Mouse (Mus musculus) WW6 (cell line): Measurements from ENCODE around the gene Steap2.
"Not testable (repeated sequence)": the region's sequence is repeated elsewhere in the genome, so short reads cannot be mapped to it uniquely, and the experiment has no call there.

Source experiments
- DNase-seq: peaks from one replicate; pipeline ENCODE4 v3.0.0-alpha.2; 2013; ENCODE audit warnings: low read depth, low spot score

Gene Steap2

DNA sequence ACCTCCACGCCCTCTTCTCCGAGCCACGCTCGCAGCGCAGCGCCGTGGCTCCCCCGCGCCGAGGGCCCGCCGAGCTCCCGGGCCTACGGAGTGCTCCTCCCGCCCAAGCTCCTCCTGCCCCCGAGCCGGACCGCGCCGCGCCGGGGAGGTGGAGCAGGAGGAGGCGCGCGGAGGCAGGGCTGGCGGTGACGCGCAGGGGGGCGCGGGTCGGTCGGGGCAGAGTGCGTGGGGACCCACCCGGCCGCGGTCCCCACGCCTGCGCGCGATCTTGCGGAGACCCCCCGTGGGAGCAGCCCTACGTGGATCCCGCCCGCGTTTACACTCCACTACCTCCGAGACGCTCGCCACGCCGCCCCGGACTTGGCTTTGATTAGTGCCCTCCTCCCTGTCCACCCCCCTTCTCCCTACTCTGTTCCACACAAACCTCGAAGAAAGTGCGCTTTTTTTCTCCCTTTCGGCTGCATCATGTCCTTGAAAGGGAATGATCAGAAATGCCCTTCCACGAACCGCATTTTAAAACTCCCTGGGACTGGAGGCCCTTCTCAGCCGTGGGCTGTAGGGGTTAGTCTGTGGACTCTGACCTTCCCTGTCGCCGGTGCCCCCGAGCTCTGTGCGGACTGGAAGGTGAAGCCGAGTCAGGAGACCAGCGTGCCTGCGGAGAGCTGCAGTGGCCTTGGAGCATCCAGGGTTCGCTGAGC is at the start of gene Steap2:
Gene Steap2 (minus strand): TSS at position 623 of the 698 bp plus-strand sequence.
- DNase-seq = no peak

DNA sequence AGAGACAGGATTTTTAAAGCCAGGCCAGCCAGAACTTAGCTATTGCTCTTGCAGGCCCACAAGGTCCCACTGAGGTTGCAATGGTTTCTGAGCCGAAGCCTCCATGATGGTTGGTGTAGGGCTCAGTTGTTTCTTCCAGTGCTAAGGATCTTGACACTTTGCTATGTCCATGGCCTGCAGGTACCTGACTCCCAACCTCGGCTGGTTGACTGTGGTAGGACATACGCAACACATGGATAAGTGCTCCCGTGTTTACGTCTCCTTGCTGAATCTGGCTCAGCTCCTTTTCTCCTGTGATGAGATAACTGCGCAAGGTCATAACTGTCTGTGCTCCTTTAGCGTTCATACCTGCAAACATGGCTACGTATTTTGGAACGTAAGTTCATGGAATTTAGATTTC is 40.1 kb upstream of the Steap2 start:
- no peak for DNase-seq

DNA sequence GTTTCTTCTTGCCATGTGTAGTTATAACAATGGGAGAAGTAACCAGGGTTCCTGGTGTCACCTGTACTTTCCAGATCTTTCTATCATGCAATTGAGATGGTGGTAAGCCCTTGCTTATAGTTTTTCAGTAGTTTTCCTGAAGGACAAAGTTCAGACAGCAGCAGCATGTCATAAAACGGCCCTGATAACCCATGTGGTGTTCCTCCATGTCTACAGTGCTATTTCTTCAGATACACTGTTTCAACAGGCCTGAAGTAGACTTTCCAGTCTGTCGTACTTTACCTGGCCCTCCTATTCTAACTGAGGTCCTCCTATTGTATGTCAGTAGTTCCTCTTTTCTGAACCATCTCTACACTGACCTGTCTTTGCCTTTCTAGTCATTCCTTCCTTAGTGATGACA is 38.5 kb upstream of the Steap2 start:
- DNase-seq = no peak

DNA sequence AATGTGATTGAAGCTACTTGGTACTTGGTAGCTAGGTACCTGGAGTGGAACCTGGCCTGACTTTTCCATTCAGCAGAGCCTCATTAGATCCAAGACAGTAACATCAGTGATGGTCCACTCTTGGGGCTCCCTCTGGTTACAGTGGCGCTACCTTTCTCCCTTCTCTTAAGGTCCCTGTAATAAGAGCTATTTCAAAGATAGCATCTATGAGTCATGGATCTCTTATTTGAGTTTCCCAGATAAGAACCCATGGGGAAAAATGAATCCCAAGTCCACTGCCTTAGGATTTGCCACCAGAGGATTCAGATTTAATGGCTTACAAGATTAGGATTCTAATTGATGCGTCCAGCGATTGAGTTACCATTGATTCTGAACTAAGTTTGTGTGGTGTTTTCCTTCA is 37.8 kb upstream of the Steap2 start:
- DNase-seq = no peak

DNA sequence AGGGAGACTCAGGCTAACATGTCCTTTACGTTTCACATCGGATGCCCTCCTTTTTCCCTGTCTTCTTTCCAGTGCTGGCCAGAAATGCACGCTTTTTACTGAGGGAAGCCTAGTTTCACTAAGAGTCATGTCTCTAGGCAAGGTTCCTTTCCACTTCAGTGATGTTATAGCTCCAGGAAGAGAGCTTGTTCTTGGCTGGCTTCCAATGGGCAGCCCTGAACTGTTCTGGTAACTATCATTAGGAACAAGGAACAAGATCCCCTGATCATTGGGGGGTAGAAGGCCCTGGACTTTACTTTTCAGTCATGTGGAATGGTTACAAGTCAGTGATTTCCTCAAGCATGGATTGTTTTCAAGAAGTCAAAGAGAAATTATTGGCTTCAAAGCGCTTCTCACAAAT is 35.5 kb upstream of the Steap2 start:
- no peak for DNase-seq

DNA sequence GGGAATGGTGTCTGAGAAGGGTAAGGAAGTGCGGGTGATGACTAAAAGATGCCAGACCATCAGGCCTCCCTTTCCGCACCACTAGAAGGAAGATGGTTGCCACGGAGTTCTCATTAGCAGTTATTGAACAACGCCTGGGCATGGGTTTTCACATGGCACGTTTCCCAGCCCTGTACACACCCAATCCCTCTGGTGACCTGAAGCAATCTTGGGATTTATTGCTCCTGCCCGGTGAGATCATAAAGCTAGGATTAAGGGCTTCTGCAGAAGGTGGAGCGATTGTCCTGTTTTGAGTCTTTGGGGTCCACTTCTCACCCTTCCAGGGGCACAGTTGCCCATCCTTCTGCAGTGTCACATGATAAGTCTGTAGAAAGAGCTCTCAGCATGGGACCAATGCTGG is 27.8 kb upstream of the Steap2 start:
- no peak for DNase-seq

DNA sequence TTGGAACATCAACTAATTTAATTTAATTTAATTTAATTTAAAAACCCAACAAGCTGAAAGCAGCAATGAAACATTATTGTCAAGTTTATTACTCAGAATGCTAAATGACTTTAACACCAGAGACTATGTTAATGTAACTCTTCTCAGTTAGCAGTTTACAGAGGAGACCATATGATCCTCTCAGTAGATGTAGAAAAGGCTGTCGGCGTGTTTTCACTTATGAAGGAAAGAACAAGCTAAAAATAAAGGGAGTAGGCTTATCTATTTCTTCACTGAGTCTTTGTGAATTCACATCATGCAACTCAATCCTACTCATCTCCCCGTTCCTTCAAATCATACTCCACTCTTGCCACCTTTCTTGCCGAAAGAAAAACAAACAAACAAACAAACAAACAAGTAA is 16.7 kb upstream of the Steap2 start:
- no peak for DNase-seq

DNA sequence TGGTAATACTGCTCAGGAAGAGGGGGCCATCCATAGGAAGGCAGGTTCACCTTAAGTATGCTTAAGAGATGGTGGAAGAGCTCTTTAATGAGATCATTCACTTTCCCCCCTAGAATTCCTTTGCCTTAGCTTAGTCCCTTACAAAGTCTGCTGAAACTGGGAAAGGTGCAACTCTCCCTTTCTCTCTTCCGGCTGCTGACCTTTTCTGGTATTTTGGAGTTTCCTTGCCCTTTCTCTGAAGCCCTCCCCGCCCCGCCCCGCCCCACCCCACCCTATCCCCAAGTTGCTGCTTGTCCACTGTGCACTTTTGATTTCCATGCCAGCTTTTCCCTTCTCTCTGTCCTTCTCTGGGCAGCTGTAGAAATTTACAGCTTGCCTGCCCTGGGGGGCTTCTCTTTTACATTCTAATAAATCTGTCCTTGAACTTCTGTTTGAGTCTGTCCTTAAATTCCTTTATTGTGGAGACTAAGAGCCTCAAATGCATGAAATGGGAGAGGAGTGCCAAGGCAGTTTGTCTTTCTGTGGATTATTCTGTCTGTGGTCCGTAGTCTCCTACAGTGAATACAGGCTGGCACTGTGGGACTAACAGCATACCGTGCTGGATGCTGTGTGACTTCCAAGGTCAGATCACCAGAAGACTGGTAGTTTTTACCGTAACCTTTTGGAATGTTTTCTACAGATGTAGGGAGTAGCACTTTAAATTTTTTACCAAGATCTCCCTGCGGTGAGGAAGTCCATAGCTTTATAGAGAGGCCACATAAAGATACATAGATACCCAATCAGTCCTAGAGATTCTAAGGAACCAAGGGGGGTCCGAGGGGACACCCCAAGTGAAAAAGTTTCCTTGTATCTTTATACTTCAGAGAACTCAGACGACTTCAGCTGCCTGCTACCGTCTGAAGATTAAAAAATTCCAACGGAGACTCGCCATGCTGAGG is 13.2 kb upstream of the Steap2 start:
- DNase-seq = no peak

DNA sequence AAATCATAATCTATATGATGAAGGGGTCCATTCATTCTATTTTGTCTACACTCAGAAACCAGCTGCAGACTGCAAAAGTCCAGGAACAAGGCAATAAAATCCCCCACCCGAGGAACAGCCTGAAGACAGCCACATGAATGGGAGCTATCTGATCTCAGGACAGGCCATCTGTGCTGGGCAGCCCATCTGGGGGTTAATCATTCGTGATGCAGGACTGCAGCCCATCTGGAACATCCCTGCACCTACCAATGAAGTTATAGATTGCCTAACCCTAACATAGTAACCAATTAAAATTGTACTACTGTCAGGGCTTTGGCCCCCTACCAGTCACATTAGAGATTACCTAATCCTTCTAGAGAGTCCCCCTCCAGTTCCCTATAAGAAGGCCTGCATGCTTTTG is 10.6 kb upstream of the Steap2 start:
- no peak for DNase-seq

DNA sequence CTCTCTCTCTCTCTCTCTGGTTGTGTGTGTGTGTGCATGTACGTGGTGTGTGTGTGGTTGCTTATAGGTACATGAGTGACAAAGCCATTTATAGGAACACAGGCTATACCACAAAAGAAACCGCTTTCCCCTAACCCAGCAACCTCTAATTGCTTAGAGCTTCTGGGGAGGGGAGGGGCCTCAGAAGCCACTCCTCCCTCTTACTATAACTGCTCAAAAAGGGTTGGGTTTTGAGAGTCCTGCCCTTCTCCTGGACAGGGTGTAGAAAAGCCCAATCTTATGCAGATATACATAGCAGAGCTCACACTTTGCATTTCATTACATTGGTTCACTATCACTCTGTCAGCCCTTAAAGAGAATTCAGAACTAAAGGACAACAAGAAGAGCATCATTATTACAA is 6.0 kb upstream of the Steap2 start:
- DNase-seq = no peak

DNA sequence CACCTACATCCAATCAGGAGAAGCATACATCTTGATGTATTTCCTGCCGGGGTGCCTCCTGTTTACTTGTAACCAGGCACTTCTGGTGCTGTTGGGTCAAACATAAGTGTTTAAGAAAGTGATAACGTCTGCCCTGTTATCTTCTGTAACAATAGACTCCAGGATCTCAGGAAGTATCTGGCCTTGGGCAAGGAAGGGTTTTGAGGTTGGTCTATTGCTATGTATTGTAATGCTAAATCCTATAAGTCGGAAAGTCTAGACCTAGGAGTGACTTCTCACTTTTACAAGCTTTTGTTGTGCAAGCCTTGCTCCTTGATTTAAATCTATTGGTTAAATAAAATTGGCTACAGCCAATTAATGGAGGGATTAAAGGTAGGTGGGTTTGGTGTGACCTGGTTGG is 4.5 kb upstream of the Steap2 start:
- DNase-seq = no peak

DNA sequence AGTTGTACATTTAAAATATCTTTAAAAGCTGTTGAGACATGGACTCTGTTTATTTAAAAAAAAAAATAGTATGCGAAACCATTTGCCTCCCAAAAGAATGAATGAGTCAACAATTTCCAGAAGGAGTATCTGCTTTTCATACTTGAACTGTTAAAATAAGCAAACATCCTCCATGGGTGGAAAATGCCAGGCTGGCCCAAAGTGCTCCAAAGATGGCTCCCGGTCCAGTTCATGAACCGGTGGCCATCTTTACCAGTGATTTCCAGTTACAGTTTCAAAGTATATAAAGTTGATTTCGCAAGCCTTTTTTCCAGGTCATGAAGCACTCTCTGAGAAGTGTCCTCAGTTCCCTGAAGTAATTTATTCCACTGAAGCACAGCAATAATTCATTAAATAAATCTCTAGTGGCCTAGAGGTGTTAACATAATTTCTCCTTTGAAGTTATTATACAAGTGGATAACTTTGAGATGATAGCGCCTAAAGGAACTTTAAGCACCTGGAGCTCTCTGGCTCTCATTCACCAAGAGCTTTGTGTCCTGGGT is 1.1 kb upstream of the Steap2 start:
- DNase-seq = no peak

DNA sequence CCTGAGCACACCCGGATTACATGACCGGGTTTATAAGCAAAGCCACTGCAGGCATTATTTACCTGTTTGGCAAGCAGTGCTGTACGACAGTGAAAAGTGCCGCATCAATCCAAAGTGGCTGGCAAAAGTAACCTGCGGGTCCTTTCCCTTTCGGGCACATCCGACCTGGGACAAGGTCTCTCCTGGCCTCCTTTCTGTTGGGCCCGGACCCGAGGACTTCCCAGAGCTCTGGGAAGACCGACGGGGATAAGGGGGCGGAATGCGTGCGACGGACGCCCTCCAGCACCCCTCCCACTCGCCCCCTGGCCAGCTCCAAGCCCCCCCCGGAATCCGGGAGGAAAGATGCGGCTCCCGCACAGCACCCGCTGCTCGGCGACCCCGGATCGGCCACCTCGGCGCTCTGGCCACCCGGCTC is 830 bp downstream of the Steap2 start:
- no peak for DNase-seq

DNA sequence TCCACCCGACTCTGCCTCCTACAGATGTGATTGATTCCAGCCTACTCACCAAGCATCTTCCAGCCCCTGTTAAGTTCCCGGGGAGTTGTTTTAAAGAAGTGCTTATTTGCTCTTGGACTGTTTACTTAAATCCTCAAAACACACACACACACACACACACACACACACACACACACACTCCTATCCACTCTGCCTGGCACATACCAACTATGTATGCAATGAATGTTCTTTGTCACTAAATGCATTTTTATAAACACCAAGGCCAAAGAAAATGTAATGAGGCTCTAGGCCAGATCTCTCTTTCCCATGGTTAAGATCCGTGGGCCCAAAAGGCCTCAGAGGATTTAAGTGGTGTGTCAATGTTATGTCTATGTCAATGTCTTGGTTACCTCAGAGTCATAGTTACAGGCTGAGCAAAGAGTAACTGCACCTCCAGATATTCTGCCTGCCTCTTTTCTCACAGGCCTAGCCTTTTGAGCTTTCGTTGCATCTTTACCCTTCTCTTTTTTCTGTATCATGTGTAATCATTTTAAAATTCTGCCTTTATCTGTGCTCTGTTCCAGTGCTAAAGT is 2.1 kb downstream of the Steap2 start:
- DNase-seq = no peak

DNA sequence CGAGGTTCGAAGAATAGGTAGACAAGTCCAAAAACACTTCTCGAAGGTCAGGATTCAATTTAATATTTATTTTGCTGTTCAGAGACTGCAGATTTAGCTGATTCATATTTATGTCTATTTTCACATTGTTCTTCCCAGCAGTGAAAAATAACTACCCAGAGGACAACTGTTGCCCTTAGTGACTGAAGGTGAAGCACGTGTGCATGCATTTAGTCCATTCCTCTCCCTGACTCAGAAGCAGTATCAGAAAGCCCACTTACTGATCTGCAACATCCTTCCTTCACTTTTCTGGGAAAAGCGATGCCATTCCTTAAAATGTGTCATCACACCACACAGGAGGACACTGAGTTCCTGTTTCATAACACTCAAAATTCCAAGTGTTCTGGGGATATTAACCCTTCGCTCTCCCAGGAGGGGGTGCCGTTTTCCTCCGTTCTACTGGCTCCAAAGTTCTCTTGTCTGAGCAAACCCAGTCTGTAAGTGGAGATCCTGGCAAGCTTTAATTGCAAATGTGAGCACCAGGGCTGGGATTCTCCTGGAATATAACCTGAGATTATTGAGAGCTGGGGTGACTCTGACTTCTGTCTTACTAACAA is 5.3 kb downstream of the Steap2 start:
- DNase-seq = no peak

DNA sequence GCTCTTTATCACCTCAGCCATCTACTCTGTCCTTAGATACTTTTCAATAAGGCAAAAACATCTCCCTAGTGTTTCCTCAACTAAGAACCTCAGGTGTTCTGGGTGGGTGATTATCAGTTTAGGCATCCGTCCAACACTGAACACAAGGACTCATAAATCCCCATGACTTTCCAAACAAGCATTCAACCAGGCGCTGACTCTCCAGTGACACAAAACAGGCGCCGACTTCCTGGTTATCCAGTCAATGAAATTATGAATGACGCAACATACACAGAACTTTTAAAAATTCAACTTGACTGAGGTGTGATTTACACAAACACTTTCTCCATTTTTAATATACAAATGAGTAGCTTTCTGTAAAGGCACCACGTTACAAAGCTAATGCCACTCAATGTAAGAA is 6.2 kb downstream of the Steap2 start:
- DNase-seq = no peak

DNA sequence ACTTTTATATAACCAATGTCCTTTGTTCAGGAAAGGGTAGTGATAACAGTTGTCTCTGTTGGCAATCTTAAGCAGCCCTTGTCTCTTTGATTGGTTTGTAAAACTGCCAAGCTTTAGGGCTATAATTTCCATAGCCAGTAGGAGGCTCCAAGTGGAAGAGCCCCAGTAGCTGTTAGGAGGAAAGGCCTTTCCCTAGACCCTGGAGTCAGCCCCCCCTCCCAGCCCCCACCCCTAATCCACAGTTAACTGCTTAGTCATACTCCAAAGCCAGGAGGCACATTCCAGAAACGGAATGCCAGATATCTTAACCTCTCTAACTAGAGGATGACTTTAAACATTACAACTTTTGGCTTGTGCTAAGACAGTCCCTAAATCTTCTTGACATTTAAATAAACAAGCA is 7.4 kb downstream of the Steap2 start:
- no peak for DNase-seq

DNA sequence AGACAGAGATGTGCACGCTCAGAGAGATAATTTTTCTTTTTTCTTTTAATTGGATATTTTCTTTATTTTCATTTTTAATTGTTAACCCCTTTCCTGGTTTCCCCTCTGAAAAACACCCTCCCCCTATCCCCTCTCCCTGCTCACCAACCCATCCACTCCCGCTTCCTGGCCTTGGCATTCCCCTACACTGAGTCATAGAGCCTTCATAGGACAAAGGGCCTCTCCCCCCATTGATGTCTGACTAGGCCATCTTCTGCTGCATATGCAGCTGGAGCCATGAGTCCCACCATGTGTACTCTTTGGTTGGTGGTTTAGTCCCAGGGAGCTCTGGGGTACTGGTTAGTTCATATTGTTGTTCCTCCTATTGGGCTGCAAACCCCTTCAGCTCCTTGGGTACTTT is 9.4 kb downstream of the Steap2 start:
- DNase-seq = not testable (repeated sequence)

DNA sequence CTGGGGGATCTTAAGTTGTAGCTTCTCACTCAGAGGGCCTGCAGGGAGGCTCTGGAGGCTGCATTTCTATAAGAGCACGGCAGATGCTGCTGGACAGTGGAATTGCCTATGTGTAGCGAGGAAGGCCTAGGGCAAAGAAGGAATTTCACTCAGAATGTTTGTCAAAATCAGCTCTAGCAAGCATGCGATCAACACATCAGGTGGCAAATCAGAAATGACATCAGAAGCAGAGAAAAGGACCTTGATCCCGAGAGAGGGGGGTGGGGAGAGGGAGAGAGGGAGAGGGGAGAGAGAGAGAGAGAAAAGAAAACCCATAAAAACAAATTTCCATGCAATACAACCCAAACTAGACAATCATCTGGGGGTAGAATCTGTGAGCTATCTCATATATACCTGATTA is 11.1 kb downstream of the Steap2 start:
- no peak for DNase-seq

DNA sequence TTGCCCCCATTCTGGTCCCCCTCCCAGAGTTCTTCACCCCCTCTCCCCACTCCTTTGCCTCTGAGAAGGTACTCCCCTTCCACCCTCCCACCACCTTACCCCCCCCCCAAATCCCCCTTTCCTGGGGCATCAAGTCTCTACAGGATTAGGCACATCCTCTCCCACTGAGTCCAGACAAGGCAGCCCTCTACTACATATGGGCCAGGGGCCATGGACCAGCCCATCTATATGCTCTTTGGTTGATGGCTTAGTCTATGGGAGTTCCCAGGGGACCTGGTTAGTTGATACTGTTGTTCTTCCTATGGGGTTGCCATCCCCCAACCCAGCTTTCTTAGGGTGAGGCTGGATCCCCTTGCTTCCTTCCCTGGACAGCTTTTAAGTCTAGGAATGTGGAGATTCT is 14.9 kb downstream of the Steap2 start:
- no peak for DNase-seq

DNA sequence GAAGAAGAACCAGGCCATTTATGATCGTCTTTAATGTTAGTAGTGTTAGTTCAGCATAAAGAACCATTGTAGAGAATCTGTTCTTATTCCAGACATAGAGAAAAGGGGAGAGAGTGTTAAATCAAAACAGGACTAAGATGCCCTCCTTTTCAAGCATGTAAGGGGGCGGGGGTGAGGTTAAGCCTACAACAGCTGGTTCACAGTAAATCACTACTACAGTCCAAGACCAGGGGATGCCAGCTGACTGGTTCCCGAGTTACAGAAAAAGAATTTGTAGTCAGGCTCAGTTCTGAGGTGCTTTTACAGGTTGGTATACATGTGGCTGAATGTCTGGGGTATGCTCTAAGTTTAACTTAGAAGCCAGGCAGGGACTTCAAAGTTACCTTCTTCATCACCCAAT is 18.3 kb downstream of the Steap2 start:
- no peak for DNase-seq

DNA sequence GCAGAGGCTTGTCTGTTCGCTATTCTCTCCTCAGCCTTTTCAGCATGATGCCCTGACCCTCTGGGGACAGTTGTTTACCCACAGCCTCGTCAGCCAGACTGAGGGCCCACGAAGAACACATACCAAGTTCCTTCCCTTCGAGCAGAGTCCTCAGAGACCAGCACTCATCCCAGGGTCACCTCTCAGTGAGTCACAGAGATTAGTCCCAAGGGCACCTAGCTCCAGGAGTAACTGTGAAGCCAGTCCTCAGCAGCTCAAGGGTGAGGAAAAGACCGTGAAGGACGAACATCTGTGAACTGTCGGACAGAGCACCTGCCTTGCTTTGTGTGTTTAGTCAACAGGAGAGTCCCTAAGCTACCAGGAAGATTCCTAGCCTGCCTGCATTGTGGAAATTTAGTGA is 25.5 kb downstream of the Steap2 start:
- DNase-seq = no peak
